Mouse (Mus musculus): ENCODE measurements at regions not wholly inside any gene's neighbourhood (a gene's known extent, or its start where the extent isn't known, plus 50 kb on each side); places are given as distances from the start of the nearest gene placed in this dataset.

DNA sequence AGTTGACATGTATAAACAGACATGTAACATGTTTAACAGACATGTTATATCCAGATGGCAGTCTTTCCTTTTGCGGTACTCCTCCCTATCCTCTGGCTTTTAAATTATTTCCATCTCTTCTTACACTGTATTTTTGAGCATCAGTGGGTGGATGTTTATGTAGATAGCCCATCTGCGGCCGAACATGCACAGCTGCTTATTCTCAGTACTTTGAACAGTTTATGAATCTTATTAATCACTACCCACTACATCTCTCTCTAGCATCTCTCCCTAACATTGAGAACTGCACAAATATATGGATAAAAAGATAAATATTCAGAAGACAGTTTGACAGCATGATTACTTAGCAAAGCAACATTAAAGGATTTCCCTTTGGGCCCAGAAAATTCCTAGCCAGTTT lies 212.8 kb upstream of the Dnajc24 start:
- TF ChIP-seq CTCF (IDR thresholded peaks at IDR 0.05): no peak
- no peak for TF ChIP-seq EP300 (IDR thresholded peaks at IDR 0.05)

Data from lung, postnatal 0 days (tissue).